In genomic region chr19:24536280-24536679, GRCm38 (mm10) we compare ENCODE assay signal across 24 mouse cellular contexts.
"Had no signal": no experiment of that assay in that cellular context is flagged by ENCODE, and none has a peak within 500 bp of the region (broad histone marks: within the 10 kb centered on the region; RNA-seq: fewer than 3 reads in every experiment).

No protein-coding gene starts in this region.

- H3K4me3 ChIP-seq: heart, adult 2 months; heart, embryonic 13.5 days; heart, embryonic 15.5 days; hindbrain, embryonic 13.5 days; hindbrain, embryonic 15.5 days; kidney, embryonic 15.5 days; limb, embryonic 13.5 days; limb, embryonic 15.5 days had no signal

- H3K27me3 ChIP-seq: heart, embryonic 13.5 days; heart, embryonic 15.5 days; hindbrain, embryonic 13.5 days; hindbrain, embryonic 15.5 days; kidney, embryonic 15.5 days; limb, embryonic 13.5 days; limb, embryonic 15.5 days had no signal

- H3K36me3 ChIP-seq: heart, embryonic 13.5 days; heart, embryonic 15.5 days; hindbrain, embryonic 13.5 days; hindbrain, embryonic 15.5 days; kidney, embryonic 15.5 days; limb, embryonic 13.5 days; limb, embryonic 15.5 days had no signal

- H3K9ac ChIP-seq: heart, embryonic 13.5 days; heart, embryonic 15.5 days; hindbrain, embryonic 13.5 days; hindbrain, embryonic 15.5 days; kidney, embryonic 15.5 days; limb, embryonic 13.5 days; limb, embryonic 15.5 days had no signal

- H3K27ac ChIP-seq: heart, adult 2 months; heart, embryonic 13.5 days; heart, embryonic 15.5 days; hindbrain, embryonic 13.5 days; hindbrain, embryonic 15.5 days; hindbrain, postnatal 0 days; kidney, embryonic 15.5 days; kidney, postnatal 0 days; limb, embryonic 13.5 days; limb, embryonic 15.5 days had no signal

- H3K4me2 ChIP-seq: heart, embryonic 11.5 days; heart, embryonic 15.5 days; hindbrain, embryonic 13.5 days; hindbrain, embryonic 15.5 days; kidney, embryonic 15.5 days; limb, embryonic 13.5 days; limb, embryonic 15.5 days had no signal

- ATAC-seq: hindbrain, postnatal 0 days; intestine, embryonic 16.5 days had no signal

- H3K4me1 ChIP-seq: hindbrain, embryonic 13.5 days; hindbrain, embryonic 15.5 days; kidney, embryonic 15.5 days; limb, embryonic 13.5 days; limb, embryonic 15.5 days had no signal

- H3K9me3 ChIP-seq: heart, embryonic 13.5 days; heart, embryonic 15.5 days; hindbrain, embryonic 13.5 days; hindbrain, embryonic 15.5 days; kidney, embryonic 15.5 days; limb, embryonic 13.5 days; limb, embryonic 15.5 days had no signal

- DNase-seq: gastrocnemius, postnatal 14 days; gastrocnemius, postnatal 36 days; heart, adult 2 months; heart, postnatal 14 days; heart, postnatal 36 days; kidney, adult 11 months; kidney, adult 2 months; kidney, adult 9 months; kidney, postnatal 14 days; kidney, postnatal 36 days; layer of hippocampus, adult 9-11 months; layer of hippocampus, postnatal 36 days; left cerebral cortex, postnatal 4 days had no signal
